Mouse (Mus musculus) brown adipose tissue, adult 24 weeks (tissue): ENCODE data around the gene Zbtb42. TPM values are rescaled to one million over a fixed set of nuclear protein-coding genes. Genes with fewer than 3 reads are reported as not detected.
A peak's percentile ranks its signal among the peaks of the same experiment; 100 is the strongest.

ENCODE experiments used
- H3K27ac ChIP-seq: fragments of 200-500 bp; replicated peaks from 2 replicates; pipeline ENCODE4 v1.5.1; 2012; ENCODE audit warnings: low read depth, mild to moderate bottlenecking, low read length
- H3K4me1 ChIP-seq: fragments of 200-500 bp; 2 replicates; pipeline ENCODE4 v1.6.1; 2012; ENCODE audit warnings: low read length, mixed read lengths; ENCODE audit not compliant: control insufficient read depth, insufficient read depth, insufficient read length
- H3K4me3 ChIP-seq: fragments of 200-500 bp; 2 replicates; pipeline ENCODE4 v1.5.1; 2012; ENCODE audit warnings: low read depth, mild to moderate bottlenecking, low read length, moderate library complexity; ENCODE audit not compliant: insufficient read depth
- polyA plus RNA-seq: library from polyadenylated mRNA; stranded (reverse); fragments of >200 nt; gene quantifications from 2 replicates; pipeline ENCODE4 v1.2.4, GENCODE M21; 2012; ENCODE audit not compliant: missing spikeins, insufficient read depth, insufficient read length

The Zbtb42 gene
- polyA plus RNA-seq: 0.58 and 0.75 TPM in 2 replicates

DNA sequence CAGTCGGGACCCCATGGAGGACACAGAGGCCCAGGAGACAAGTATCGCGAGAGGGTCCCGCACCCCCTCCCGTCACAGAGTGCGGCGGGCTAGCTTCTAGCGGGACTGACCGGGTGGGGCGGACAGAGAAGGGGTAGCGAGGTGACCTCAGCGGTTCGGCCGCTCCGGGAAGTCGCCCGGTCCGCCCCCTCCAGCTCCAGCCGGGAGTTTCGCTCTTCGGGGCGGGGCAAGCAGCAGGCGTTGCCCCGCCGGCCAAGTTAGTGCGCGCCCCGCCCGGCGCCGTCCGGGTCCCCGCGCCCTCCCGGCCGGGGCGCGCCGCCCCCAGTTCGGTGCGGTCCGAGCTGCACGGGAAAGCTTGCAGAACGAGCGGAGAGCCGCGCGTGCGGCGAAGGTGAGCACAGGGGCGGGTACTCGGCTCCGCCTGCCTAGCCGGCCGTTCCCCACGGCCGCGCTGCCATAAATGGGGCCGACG lies at the start of gene Zbtb42:
Gene Zbtb42, plus strand, starts transcription at position 274 of the 472 bp plus-strand sequence.
- peak within 1 kb of the TSS; percentile 82 for H3K4me3 ChIP-seq
- H3K27ac ChIP-seq: peak within 1 kb of the TSS; percentile 46
- H3K4me1 ChIP-seq: peaks cover 2% of the 10 kb centered on the region; the same call in 1 of the 2 replicates

DNA sequence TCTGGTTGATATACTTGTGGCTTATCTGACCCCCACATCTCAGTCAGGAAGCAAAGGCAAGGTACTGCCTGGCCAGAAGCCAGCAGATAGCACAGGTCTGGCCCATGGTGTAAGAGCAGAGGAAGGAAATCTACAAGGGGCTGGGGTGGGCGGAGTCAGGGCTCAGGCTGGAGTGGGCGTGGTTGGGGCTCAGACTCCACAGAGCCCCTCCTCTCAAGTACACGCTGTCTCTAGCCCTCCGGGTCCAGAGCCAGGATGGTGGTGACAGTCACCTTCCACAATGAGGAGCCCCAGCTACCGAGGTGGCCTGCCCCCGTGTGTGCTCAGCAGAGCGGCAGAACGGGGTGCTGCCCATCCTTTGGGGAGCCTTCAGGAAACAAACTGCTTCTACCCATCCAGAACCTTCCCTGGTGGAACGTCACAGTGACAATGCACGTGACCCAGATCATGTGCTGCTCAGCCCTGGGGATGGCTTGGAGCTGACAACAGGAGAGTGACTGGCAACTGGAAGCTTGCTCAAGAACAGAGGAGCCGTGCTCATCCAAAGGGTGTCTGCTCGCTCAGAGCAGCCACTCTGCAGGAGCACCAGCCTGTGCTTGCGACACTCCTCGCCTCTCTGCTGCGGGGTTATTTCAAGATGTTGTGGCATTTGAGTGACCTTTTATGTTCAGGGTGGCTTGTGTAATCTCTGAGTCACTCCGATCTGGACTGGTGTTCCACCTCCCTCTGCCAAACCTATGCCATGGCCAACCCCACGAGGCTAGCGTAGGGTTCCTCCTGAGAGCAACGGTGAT lies 49.5 kb upstream of the Zbtb42 start:
- H3K4me1 ChIP-seq: peaks cover 15% of the 10 kb centered on the region
- peak overlapping the region; percentile 69 for H3K27ac ChIP-seq
- peak overlapping the region; percentile 19 for H3K4me3 ChIP-seq

DNA sequence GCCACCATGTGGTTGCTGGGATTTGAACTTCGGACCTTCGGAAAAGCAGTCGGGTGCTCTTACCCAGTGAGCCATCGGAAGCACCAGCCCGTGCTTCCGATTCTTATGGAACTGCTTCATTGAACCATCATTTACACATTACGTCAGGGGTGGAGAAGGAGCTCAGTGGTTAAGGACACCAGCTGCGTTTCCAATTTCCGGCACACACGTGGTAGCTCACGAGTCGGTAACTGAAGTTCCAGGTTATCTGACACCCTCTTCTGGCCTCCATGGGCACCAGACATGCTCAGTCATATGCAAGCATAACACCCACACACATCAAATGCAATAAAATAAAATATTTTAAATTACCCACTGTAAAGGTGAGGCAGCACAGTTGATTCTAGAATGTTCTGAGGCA lies 48.6 kb upstream of the Zbtb42 start:
- peak overlapping the region; percentile 15; the same call in 1 of the 2 replicates for H3K27ac ChIP-seq
- peaks cover 15% of the 10 kb centered on the region for H3K4me1 ChIP-seq
- H3K4me3 ChIP-seq: no peak overlapping the region

DNA sequence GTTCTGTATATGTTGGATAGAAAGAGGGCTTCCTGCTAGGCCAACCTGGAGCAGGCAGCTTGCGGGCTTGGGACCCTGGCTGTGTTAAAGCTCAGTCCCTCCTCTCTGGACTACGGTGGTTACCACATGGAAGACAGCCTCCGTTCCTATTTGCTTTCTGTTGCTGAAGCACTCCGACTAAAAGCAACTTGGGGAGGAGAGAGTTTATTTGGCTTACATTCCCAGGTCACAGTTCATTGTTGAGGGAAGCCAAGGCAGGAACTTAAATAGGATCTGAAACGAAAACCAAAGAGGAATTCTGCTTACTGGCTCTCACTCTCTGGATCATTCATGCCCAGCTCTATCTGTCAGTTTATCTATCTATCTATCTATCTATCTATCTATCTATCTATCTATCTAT lies 47.8 kb upstream of the Zbtb42 start:
- Histone ChIP-seq H3K4me1 (peaks cover 15% of the 10 kb centered on the region), H3K4me3 (no peak overlapping the region), H3K27ac (peak overlapping the region; percentile 13)

DNA sequence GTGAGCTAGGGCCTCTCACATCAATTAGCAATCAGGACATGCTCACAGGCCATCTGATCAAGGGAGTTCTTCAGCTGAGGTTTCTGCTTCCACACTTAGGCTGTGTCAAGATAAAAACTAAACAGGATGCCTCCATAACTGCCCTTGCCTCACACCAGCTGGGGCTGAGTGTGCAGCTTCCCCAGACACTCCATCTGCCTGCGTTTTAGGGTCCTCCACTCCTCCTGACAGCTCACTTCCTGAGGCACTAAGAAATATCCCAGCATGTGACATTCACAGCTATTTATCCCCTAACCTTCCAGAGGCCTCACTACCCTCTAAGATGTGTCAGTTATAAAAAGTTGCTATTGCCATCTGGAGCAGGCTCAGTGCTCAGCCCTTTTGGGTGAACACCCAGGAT lies 47.2 kb upstream of the Zbtb42 start:
- H3K4me3 ChIP-seq: no peak overlapping the region
- H3K27ac ChIP-seq: no peak overlapping the region
- H3K4me1 ChIP-seq: peaks cover 15% of the 10 kb centered on the region

DNA sequence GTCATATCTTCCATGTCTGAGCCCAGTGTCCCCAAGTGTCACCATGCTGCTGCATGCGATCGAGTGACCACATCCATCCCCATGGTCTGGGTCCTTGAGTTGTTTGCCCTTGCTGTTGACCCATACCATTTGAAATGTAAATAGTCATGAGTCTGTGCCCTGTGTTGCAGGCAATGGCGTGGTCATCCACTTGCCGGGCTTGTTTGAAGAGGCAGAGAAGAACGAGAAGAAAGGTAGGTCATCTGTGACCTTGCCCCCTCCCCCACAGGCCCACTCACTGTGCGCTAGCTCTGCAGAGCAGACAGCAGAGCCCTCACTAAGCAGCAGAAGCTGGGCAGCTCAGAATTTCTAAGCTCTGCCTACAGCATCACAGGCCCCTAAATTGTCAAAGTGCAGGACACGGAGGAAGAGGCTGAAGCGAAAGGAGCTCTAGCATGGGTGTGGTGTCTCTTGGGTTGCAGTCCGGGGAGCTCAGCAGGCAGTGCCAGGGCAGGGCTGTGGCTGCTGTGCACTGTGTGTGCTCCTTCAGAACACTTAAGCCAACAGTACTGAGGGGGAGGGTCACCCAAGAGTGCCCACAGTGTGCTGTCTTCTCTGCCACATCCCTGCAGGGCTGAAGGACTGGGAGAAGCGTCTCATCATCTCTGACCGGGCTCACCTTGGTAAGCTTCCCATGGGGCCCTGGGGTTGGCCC lies 46.4 kb upstream of the Zbtb42 start:
- Histone ChIP-seq H3K27ac (peak overlapping the region; percentile 64), H3K4me3 (no peak overlapping the region), H3K4me1 (peaks cover 15% of the 10 kb centered on the region)

DNA sequence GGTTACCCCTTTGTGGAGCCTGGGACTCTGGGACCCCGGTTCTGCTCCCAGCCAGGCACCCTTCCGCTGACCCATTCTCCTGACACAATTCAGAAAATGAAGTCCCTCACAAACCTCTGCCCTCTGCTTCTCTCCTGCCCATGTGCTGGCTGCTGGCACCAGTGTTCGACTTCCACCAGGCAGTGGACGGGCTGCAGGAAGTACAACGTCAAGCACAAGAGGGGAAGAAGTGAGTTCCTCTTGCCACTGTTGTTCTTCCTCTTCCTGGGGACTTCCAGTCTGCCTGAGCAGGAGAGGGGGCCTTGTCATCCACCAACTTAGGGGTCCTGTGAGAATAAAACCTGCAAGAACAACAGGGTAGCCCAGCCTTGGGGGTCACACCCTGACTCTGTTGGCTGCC lies 45.7 kb upstream of the Zbtb42 start:
- no peak overlapping the region for H3K4me3 ChIP-seq
- H3K4me1 ChIP-seq: peaks cover 15% of the 10 kb centered on the region
- H3K27ac ChIP-seq: peak overlapping the region; percentile 64

DNA sequence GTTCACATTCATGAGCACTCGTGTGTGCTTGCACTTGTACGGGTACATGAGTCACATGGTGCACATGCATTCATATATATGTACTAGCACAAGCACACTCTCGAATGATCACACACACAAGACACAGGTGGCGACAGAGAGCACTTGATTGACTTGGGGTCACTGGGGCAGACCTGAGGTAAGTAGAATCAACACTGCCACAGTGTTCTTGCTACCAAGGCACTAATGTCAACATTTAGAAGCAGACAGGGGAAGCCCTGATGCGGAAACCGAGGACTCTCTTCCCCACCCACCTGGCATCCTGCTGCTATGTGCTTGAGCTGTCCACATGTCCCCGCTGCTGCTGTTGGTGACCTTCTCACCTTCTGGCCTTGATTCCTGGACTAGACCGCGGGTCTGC lies 44.9 kb upstream of the Zbtb42 start:
- peak overlapping the region; percentile 40; the same call in 1 of the 2 replicates for H3K27ac ChIP-seq

DNA sequence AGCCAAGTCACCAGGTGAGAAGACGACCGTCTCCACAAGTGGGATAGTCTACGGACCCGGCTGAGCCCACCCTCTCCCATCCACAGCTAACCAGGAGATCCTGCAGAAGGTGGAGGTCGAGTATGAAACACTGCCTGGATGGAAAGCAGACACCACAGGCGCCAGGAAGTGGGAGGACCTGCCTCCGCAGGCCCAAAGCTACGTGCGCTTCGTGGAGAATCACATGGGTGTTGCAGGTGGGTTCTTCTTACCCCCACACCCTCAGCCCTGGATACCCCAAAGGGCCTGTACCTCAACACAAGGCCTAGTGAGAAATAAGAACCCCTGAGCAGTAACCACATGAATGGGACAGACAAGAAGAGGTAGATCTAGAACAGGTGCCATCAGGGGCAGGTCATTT lies 39.1 kb upstream of the Zbtb42 start:
- no peak overlapping the region for H3K4me3 ChIP-seq
- H3K27ac ChIP-seq: no peak overlapping the region
- no peaks in the 10 kb centered on the region for H3K4me1 ChIP-seq

More for the DNA sequence above, 44.9 kb upstream of the Zbtb42 start:
- peaks cover 13% of the 10 kb centered on the region for H3K4me1 ChIP-seq
- no peak overlapping the region for H3K4me3 ChIP-seq

DNA sequence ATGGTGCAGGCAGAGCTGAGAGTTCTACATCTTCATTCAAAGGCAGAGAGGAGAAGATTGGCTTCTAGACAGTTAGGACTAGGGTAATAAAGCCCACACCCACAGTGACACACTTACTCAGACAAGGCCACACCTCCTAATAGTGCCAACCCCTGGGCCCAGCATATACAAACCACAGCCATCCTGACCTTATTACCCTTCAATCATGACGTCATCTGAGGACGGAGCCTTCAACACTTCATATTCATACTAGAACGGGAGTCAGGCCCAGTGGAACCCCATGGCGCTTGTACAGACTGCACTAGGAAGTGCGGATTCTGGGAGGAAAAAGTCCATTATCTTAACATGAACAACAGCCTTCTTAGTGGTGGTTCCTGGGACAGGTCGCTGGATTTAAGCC lies 35.5 kb upstream of the Zbtb42 start:
- Histone ChIP-seq H3K4me3 (no peak overlapping the region), H3K27ac (no peak overlapping the region), H3K4me1 (peaks cover 2% of the 10 kb centered on the region; the same call in 1 of the 2 replicates)

DNA sequence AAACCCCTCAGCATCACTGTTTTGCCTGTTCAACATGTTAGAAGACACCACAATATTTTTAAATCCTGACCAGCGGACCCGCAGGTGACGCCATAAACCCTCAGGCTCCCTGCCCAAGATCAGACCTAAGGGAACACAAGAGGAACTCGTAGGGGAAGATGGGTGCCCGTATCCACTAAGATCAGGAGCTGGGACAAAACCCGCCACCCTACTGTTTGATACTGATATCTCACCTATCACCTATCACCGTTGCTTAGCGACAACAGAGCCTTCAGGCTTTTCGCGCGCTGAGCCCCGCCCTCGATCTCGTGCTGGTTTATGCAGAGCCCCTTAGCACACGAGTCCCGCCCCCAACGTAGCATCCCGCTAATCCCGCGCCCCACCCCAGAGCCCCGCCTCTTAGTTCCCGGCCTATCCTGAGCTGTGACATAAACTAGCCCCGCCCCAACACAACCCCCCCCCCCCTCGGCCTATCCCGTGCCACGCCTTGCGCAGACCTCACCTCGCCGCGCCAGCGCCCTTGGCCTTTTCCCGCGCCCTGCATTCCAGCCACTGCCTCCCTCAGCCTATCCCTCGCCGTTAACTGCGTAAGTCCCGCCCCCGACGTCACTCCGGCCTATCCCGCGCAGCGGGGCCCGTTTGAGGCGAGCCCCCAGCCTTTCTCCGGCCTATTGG lies 34.3 kb upstream of the Zbtb42 start, which contains the start of gene Siva1:
Gene Siva1, plus strand, starts transcription at position 500 of the 675 bp plus-strand sequence.
- Histone ChIP-seq H3K4me3 (peak within 1 kb of the TSS; percentile 72), H3K4me1 (peaks cover 2% of the 10 kb centered on the region; the same call in 1 of the 2 replicates), H3K27ac (0 out of 2 replicates have a peak within 1 kb of the TSS, but pooled peaks have one; percentile 6)

DNA sequence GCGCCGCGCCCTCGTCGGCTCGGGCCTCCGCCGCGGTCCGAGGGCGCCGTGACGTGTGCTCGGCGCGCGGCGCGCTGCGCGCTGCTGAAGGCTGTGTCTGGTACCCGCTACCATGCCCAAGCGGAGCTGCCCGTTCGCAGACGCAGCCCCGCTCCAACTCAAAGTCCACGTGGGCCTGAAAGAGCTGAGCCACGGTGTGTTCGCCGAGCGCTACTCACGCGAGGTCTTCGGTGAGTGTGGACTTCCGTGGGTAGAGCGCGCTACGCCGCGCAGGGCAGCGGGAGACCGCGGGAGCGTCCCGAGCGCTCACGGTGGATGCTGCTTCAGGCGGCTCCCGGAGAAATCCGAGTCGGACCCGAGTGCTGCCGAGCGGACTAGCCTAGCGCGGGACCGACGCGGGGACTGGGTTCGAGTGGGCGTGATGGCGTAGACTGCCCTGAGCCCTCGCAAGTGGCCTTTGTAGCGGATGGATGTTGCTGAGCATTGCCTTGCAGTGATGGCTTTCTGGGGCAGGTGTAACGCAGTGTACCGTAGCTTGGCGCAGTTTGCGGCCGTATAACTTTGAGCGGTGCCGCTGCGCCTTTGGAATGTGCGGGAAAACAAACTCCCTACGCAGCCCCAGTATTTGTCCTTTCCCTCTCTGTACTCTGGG lies 33.6 kb upstream of the Zbtb42 start:
- Histone ChIP-seq H3K27ac (0 out of 2 replicates have a peak overlapping the region, but pooled peaks have one; percentile 6), H3K4me3 (peak overlapping the region; percentile 72), H3K4me1 (peaks cover 2% of the 10 kb centered on the region; the same call in 1 of the 2 replicates)

DNA sequence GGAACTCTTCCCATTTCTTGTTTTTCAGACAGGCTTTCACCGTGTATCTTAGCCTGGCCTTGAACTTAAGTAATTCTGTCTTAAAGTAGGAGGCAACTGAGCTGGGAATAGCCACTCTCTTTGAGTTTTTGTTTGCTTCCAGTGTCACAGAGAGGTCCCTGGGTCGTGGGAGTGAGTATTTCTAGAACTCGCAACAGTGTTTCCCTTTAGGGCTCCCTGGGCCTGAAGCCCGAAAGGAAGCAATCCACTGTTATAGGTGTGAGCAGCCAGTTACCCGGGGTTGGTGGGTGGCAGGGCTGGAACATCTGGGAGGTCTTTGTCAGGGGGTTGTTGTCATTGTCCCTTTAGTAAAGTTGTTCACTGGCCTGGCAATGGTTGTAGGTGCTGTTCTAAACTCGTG lies 32.5 kb upstream of the Zbtb42 start:
- Histone ChIP-seq H3K27ac (no peak overlapping the region), H3K4me3 (no peak overlapping the region), H3K4me1 (peaks cover 2% of the 10 kb centered on the region; the same call in 1 of the 2 replicates)

DNA sequence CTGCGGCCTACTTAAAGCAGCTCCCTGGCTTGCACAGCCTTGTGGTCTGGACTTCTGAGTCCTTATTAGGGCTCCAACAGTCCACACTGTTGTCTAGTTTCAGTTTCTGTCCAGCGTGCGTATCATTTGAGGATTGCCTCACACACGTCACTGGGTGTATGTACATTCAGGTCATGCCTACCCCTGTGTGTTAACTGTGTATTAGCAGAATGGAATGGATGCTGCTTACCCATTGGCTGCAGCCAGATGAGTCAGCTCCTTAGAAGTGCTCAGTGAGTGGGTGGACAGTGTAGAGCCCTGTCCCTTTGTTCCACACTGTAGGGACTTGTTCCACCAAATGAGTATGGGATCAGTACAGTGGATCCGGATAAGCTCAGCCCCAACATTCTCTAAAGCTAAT lies 30.5 kb upstream of the Zbtb42 start:
- Histone ChIP-seq H3K4me3 (no peak overlapping the region), H3K27ac (no peak overlapping the region), H3K4me1 (peaks cover 2% of the 10 kb centered on the region; the same call in 1 of the 2 replicates)
